Mouse (Mus musculus) liver, embryonic 15.5 days (tissue): ENCODE measurements around the gene Gm8300. TPM values are rescaled to one million over a fixed set of nuclear protein-coding genes. Genes with fewer than 3 reads are reported as not detected.
A peak's percentile ranks its signal among the peaks of the same experiment; 100 is the strongest.
"Not testable (repeated sequence)": the region's sequence is repeated elsewhere in the genome, so short reads cannot be mapped to it uniquely, and the experiment has no call there.

ENCODE experiments used
- ATAC-seq: fragments of 200-750 bp; cut with Nextera tagmentation; 2 replicates; pipeline ENCODE4 v1.8.0; 2017; ENCODE audit warnings: moderate number of reproducible peaks, mild to moderate bottlenecking, moderate library complexity; ENCODE audit not compliant: insufficient read depth
- H3K27ac ChIP-seq: fragments of 300-500 bp; sonication (generic); replicated peaks from 2 replicates; pipeline ENCODE4 v1.5.1; 2015; ENCODE audit warnings: mild to moderate bottlenecking, inconsistent platforms
- H3K27me3 ChIP-seq: fragments of 300-500 bp; sonication (generic); 2 replicates; pipeline ENCODE4 v1.6.1; 2015; ENCODE audit warnings: mild to moderate bottlenecking, inconsistent platforms
- H3K36me3 ChIP-seq: fragments of 300-500 bp; sonication (generic); replicated peaks from 2 replicates; pipeline ENCODE4 v1.6.1; 2015; ENCODE audit warnings: moderate library complexity, mild to moderate bottlenecking, inconsistent platforms
- H3K4me1 ChIP-seq: fragments of 300-500 bp; sonication (generic); replicated peaks from 2 replicates; pipeline ENCODE4 v1.6.1; 2015; ENCODE audit warnings: inconsistent platforms
- H3K4me2 ChIP-seq: fragments of 300-500 bp; sonication (generic); 2 replicates; pipeline ENCODE4 v1.6.1; 2015; ENCODE audit warnings: moderate library complexity, mild to moderate bottlenecking, inconsistent platforms
- H3K4me3 ChIP-seq: fragments of 300-500 bp; sonication (generic); replicated peaks from 2 replicates; pipeline ENCODE4 v1.5.1; 2015; ENCODE audit warnings: mild to moderate bottlenecking, inconsistent platforms
- H3K9ac ChIP-seq: fragments of 300-500 bp; sonication (generic); 2 replicates; pipeline ENCODE4 v1.6.1; 2015; ENCODE audit warnings: moderate library complexity, mild to moderate bottlenecking, inconsistent platforms
- H3K9me3 ChIP-seq: fragments of 300-500 bp; sonication (generic); replicated peaks from 2 replicates; pipeline ENCODE4 v1.6.1; 2016; ENCODE audit warnings: inconsistent platforms
- WGBS: fragments of 180-500 bp; shearing (Covaris S2); methylation state at CpG from one replicate; pipeline ENCODE4 v1.1.7; 2015; ENCODE audit warnings: mixed read lengths; ENCODE audit not compliant: insufficient replicate concordance; 5-methylcytosine and 5-hydroxymethylcytosine counted together
- polyA plus RNA-seq: library from polyadenylated mRNA; unstranded; fragments of >200 nt; fragmentation: Nextera tagmentation; extraction: Ambion mirVana; gene quantifications from 2 replicates; pipeline ENCODE4 v1.2.1, GENCODE M21; 2015

The Gm8300 gene
- polyA plus RNA-seq: not detected in 2 replicates

DNA sequence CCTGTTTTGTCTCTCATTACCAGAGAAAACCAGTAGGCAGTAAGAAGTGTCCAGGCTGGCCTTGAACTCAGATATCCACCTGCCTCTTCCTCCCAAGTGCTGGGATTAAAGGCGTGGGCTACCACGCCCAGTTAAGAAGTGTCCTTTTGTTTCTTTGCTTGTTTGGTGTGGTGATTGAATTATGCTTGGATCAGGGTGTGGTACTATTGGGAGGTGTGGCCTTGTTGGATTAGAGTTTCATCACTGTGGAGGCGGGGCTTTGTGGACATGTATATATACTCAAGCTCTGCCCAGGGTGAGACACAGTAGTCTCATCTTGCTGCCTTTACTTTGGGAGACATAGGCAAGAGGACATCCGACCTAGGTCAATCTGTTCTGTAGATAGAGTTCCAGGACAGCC is at the start of gene Gm8300:
Gene Gm8300, plus strand, starts transcription at position 301 of the 400 bp plus-strand sequence.
- H3K4me3 ChIP-seq, H3K9ac ChIP-seq, H3K27ac ChIP-seq, H3K9me3 ChIP-seq, ATAC-seq, H3K4me1 ChIP-seq, H3K4me2 ChIP-seq, H3K36me3 ChIP-seq, H3K27me3 ChIP-seq: not testable (repeated sequence)
- WGBS: 55% methylated on average over 4 of the region's 4 CpGs

DNA sequence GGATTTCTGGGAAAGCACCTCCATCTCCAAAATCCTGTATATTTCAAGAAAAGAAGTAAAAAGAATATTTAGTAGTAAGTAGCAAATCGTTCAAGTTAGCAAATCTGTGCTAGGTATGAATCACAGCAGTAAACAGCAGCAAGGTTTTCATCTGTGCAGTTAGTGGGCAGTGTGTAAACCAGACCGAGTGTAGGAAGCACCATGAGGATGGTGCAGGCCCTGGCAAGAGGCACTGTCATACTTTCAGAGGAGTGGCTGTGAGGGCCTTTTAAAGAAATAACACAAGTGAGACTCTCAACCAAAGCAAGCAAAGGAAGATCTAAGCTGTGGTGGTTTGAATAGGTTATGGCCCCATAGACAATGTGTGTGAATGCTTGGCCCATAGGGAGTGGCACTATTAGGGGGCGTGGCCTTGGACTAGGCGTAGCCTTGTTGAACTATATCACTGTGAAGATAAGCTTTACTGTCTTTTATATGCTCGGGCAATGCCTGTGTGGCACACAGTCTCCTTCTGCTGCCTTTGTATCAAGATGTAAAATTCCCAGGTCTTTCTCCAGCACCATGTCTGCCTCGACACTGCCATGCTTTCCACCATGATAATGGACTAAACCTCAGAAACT is 49.3 kb upstream of the Gm8300 start:
- Histone ChIP-seq H3K27ac (no peak overlapping the region), H3K4me1 (peaks cover 10% of the 10 kb centered on the region), H3K4me2 (no peak overlapping the region), H3K9ac (no peak overlapping the region), H3K4me3 (no peak overlapping the region), H3K27me3 (no peaks in the 10 kb centered on the region), H3K36me3 (peaks cover 83% of the 10 kb centered on the region), H3K9me3 (no peaks in the 10 kb centered on the region)
- ATAC-seq: peak; percentile 78
- WGBS: 44% methylated on average over 6 of the region's 6 CpGs

DNA sequence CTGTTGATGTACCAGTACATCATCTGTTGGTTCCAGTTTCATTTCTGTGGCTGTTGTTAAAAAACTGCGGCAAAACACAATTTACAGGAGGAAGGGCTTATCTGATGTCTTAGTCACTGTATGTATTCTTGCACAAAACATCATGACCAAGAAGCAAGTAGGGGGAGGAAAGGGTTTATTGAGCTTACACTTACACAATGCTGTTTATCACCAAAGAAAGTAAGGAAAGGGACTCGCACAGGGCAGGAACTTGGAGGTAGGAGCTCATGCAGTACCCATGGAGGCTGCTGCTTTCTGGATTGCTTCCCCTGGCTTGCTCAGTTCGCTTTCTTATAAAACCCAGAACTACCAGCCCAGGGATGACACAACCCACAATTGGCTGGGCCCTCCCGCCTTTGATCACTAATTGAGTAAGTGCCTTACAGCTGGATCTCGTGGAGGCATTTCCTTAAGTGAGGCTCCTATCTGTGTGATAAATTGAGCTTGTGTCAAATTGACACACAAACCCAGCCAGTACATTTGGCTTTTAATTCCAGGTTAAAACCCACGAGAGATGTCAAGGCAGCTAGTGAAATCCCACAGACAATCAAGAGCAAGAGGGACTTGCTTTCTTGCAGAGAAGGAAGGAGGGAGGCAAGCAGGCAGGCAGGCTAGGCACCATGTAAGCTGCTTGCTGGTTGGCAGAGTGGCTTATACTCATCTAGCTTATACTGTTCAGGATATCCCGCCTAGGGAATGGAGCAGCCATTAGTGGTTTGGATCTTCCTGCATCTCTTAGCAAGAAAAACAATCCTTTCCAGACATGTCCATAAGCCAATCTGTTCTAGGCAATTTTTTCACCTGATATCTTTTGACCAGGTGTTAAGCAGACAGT is 43.6 kb upstream of the Gm8300 start:
- H3K4me2 ChIP-seq: peak overlapping the region; percentile 62
- 31% methylated on average over 7 of the region's 7 CpGs for WGBS
- peak overlapping the region; percentile 33; the same call in 1 of the 2 replicates for H3K27ac ChIP-seq
- H3K4me3 ChIP-seq: peak overlapping the region; percentile 72
- peaks cover 16% of the 10 kb centered on the region for H3K4me1 ChIP-seq
- peaks cover 27% of the 10 kb centered on the region for H3K36me3 ChIP-seq
- no peaks in the 10 kb centered on the region for H3K9me3 ChIP-seq
- no peak for ATAC-seq
- 0 out of 2 replicates have a peak, but pooled peaks cover 4% of the 10 kb centered on the region for H3K27me3 ChIP-seq
- H3K9ac ChIP-seq: peak overlapping the region; percentile 82

DNA sequence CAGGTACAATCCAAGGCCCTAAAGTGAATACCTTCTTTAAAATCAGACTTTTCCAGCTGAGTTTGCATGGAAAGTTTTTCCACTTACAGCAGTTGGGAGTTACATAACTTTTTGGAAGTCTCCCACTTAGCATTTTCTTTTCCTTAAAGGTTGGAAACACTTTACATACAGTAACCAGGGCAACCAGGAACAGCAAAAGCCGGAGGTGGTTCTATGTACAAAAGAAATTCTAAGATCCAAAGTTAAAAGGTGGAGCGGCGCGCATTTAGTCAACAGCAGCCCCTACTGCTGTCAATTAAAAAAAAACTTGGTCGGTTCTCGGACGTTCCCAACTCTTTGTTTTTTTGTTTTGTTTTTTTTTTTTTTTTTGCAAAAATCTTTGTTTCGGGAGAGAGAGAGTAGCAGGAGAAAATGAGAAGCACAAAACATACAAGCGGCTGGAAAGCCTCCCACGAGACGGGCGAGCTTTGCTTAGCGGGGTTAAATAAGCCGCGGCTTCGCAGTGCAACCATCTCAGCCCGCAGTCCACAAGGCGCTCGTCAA is 42.6 kb upstream of the Gm8300 start:
- H3K9ac ChIP-seq: peak overlapping the region; percentile 82
- H3K27me3 ChIP-seq: 0 out of 2 replicates have a peak, but pooled peaks cover 4% of the 10 kb centered on the region
- H3K9me3 ChIP-seq: no peaks in the 10 kb centered on the region
- peak overlapping the region; percentile 66 for H3K27ac ChIP-seq
- peaks cover 21% of the 10 kb centered on the region for H3K36me3 ChIP-seq
- H3K4me3 ChIP-seq: peak overlapping the region; percentile 72
- under 1% methylated on average over 19 of the region's 19 CpGs for WGBS
- ATAC-seq: peak; percentile 77
- H3K4me2 ChIP-seq: peak overlapping the region; percentile 62
- peaks cover 16% of the 10 kb centered on the region for H3K4me1 ChIP-seq

DNA sequence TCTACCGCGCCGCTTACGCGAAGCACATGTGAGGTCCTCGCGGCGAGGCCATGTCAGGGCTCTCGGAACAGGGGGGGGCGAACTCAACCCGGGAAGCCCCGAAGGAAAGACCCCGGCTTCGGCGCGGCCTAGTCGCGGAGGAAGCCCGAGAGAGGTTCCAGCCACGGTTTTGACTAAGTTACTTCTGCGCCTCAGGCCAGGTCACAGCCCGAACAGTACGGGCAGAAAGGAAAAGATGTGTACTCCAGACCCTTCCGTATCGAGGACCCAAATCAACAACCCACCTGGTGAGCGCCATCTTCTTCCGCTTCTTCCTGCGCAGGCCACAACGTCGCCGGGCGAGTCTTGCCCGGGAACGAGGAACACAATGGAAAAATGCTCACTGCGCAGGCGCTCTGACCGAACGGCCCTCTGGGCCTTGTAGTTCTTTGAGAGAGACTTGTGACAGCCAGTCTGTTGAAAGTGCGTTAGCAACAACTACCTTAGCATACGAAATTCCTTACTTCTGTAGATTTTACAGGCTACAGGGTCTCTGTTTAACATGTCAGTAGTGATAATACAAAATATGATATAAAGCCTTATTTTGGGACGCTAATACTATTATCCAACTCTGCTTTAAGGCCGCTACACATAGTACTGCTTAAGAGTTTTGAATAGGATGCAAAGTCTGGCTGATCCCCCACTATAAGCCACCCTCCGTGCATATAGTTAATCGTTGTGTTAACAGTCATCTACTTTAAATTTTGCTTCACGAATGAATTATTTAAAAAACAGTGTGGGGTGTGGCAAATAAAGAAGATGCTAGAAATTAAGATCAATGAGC is 41.9 kb upstream of the Gm8300 start, which contains the start of gene Snw1:
Gene Snw1, minus strand, starts transcription at position 311 of the 823 bp plus-strand sequence.
- Histone ChIP-seq H3K36me3 (peaks cover 14% of the 10 kb centered on the region), H3K4me2 (peak within 1 kb of the TSS; percentile 62), H3K9me3 (no peaks in the 10 kb centered on the region), H3K9ac (peak within 1 kb of the TSS; percentile 82), H3K4me1 (peaks cover 16% of the 10 kb centered on the region), H3K4me3 (peak within 1 kb of the TSS; percentile 72), H3K27me3 (0 out of 2 replicates have a peak, but pooled peaks cover 4% of the 10 kb centered on the region), H3K27ac (peak within 1 kb of the TSS; percentile 66)
- 3% methylated on average over 45 of the region's 45 CpGs for WGBS
- peak; percentile 95 for ATAC-seq

DNA sequence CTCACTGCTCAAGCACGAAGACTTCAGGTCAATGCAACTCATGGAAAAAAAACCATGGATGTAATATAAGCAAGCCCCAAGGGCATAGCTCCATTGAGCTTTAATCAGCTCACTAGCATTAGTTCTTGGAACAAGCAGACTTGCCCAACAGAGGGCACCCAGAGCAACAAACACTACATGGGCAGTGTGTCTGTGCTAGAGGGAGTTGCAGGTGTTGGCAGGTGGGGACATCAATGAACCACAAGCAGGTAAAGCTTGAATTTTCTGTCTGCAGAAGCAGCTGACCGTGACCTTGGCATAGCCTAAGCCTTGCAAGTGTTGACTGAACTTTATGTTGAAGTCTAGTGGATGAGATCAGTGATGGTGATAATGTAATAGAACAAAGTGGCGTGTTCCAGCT is 39.4 kb upstream of the Gm8300 start:
- H3K4me2 ChIP-seq: no peak overlapping the region
- H3K27me3 ChIP-seq: 0 out of 2 replicates have a peak, but pooled peaks cover 4% of the 10 kb centered on the region
- H3K4me3 ChIP-seq: no peak overlapping the region
- H3K27ac ChIP-seq: no peak overlapping the region
- no peaks in the 10 kb centered on the region for H3K9me3 ChIP-seq
- no peaks in the 10 kb centered on the region for H3K36me3 ChIP-seq
- H3K9ac ChIP-seq: no peak overlapping the region
- ATAC-seq: no peak
- 61% methylated on average over 3 of the region's 3 CpGs for WGBS
- H3K4me1 ChIP-seq: peaks cover 16% of the 10 kb centered on the region

DNA sequence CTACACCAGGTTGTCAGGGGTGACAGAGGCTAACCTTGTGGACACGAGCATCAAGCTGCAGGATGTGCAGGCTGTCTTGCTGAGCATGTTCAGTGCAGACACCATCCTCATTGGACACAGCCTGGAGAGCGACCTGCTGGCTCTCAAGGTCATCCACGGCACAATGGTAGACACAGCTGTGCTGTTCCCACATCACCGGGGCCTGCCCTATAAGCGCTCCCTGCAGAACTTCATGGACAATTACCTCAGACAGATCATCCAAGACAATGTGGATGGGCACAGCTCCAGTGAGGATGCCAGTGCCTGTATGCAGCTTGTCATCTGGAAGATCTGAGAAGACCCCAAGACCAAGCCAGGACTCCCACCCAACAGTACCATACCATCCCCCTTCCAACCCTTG is 31.6 kb upstream of the Gm8300 start:
- not testable (repeated sequence) for H3K4me2 ChIP-seq, H3K4me3 ChIP-seq, H3K9me3 ChIP-seq, H3K27ac ChIP-seq, H3K4me1 ChIP-seq, H3K36me3 ChIP-seq, ATAC-seq, H3K9ac ChIP-seq, H3K27me3 ChIP-seq
- WGBS: 73% methylated on average over 5 of the region's 5 CpGs

DNA sequence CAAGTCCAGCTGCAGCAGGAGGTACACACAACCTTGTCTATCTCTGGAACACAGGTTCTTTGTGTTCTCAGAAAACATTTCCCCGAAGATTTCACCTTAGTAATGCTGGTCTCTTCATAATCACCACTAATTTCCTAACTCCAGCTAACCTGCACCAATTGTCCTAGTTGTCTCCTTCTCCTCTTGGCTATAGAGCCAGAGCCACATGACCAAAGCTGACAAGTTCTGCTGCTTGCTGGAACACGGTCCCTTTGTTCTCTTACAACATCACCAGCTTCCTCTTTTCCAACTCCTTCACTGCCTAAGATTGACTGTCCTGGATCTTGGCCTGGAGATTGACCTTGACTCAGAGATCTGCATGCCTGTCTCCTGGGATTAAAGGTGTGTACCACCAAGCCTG is 25.4 kb upstream of the Gm8300 start:
- H3K4me2 ChIP-seq: not testable (repeated sequence)
- WGBS: 19% methylated on average over 2 of the region's 2 CpGs

DNA sequence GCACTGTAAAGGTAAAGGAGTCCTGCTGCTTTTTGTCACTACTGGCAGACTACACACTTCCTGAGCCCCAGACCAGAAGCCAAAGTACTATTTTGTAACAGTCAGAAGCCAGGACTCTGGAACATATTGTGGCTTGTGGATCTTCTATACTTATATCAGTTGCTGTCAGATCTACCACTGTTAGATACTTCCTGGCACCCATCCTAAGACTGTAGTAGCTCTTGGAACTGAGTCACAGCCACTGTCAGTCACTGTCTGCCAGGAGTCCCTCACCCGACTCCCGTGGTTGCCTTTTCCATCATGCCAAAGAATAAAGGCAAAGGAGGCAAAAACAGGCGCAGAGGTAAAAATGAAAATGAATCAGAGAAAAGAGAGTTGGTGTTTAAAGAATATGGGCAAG is 19.7 kb upstream of the Gm8300 start, which contains the start of gene Gm5788:
Gene Gm5788, plus strand, starts transcription at position 301 of the 400 bp plus-strand sequence.
- H3K4me3 ChIP-seq, H3K9me3 ChIP-seq, ATAC-seq, H3K9ac ChIP-seq, H3K27ac ChIP-seq, H3K27me3 ChIP-seq, H3K4me1 ChIP-seq, H3K36me3 ChIP-seq, H3K4me2 ChIP-seq: not testable (repeated sequence)
- 63% methylated on average over 3 of the region's 3 CpGs for WGBS

More for the DNA sequence above, 25.4 kb upstream of the Gm8300 start:
- H3K9me3 ChIP-seq, H3K4me1 ChIP-seq, H3K4me3 ChIP-seq, H3K9ac ChIP-seq, H3K27ac ChIP-seq, H3K27me3 ChIP-seq, ATAC-seq, H3K36me3 ChIP-seq: not testable (repeated sequence)

DNA sequence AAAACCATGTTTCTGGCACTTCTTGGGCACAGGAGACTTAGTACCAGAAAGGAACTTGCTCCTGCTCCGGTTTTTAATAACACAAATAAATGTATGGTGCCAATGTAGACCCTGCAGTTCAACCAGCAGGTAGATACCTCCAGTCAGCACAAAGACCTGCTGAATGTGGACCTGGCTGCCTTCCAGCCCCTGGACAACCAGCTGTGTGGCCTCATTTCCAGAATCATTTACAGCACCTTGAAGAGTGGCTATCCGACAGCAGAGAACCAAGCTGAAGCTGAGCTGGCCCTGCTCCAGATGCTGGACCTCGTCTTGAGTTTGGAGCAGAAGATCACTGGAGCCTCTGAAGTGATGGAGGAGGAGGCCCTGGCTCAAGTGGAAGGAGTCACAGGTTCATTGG is 5.5 kb downstream of the Gm8300 start:
- not testable (repeated sequence) for H3K27me3 ChIP-seq, H3K27ac ChIP-seq, ATAC-seq, H3K4me3 ChIP-seq, H3K4me2 ChIP-seq, H3K4me1 ChIP-seq, H3K9ac ChIP-seq, H3K9me3 ChIP-seq, H3K36me3 ChIP-seq
- WGBS: 50% methylated on average over 3 of the region's 3 CpGs
